Mouse (Mus musculus) liver, embryonic 14.5 days (tissue): Measurements from ENCODE around the gene Mknk1.

Experiments used
- CTCF ChIP-seq: IDR thresholded peaks from 2 replicates; pipeline ENCODE4 v1.5.1; 2016; ENCODE audit warnings: antibody characterized with exemption, low read depth, control low read depth
- EP300 ChIP-seq: IDR thresholded peaks from 2 replicates; pipeline ENCODE4 v1.6.1; 2016; ENCODE audit warnings: antibody characterized with exemption, low read depth

DNA sequence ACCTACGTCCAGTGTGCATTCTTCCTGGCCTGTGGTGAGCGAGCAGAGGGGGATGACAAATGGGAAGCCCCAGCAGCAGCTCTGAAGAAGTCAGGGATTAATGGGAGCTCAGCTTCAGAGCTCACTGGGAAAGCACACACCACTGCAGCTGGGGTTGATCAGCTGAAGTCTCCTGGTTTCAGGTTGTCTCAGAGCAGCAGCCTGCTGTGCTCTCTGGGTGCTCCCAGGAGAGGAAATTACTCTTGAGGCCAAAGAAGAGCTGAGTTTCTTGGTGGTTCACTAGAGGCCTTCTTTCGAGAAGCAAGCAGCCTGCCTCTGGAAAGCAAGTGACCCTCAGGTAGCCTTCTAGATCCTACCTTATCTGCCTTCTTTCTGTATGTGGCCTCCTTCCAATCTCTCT is 18.1 kb upstream of the Mknk1 start:
- no peak for TF ChIP-seq CTCF
- no peak for TF ChIP-seq EP300
